Mouse (Mus musculus): ENCODE measurements at regions not wholly inside any gene's neighbourhood (a gene's known extent, or its start where the extent isn't known, plus 50 kb on each side); places are given as distances from the start of the nearest gene placed in this dataset.
"Not testable (repeated sequence)": the region's sequence is repeated elsewhere in the genome, so short reads cannot be mapped to it uniquely, and the experiment has no call there.

DNA sequence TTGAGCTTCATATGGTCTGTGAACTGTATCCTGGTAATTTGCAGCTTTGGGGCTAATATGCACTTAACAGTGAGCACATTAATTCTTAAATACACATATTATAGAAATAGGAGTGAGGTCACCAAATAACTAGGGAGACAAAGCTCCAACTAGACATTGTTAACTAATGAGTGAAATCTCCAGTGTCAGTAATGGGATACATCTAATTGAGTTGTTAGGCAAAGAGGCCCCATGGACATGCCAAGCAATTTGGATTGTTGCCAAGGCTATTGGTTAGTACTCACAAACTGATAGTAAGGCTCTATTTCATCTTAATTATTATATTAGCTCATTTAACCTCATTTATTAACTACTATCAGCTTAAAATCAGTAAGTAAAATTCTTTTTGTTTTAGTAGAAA, 698.5 kb downstream of the Triml1 start:
- no peak for DNase-seq

DNA sequence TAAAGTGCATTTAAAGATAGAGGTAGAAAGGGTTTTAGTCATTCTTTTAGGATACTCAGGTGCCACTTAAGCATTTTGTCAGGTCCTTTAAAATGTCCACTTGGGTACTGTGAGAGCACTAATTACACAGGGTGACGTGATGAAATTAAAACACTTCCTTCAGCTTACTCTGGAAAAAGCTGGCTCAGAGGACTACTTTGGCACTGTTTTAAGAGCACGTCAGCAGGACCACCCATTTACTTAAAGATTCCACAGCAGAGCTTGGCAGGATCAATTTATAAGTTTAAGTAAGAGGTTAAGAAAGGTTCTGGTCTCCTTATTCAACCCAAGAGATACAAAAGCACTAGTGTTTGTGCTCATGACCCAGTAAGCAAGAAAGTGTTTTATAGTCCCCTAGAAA, 738.7 kb downstream of the Triml1 start:
- no peak for DNase-seq

DNA sequence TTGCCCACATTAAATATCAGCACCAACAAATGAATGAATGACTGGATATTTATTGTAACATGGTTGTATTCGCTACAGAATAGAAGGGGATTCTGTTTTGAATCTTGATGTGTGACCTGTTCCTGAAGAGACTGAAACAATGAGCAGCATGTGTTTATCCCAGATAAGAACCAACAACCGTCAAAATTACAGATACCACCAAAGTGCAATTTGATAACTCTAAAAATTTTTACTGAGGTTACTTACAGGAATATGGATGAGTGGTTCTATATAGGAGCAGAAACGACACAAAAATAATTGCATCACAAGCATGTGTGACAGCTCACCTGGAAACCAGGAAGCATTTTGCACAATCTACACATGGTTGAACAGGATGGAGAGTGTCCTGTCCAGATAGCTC, 744.4 kb downstream of the Triml1 start:
- no peak for DNase-seq

DNA sequence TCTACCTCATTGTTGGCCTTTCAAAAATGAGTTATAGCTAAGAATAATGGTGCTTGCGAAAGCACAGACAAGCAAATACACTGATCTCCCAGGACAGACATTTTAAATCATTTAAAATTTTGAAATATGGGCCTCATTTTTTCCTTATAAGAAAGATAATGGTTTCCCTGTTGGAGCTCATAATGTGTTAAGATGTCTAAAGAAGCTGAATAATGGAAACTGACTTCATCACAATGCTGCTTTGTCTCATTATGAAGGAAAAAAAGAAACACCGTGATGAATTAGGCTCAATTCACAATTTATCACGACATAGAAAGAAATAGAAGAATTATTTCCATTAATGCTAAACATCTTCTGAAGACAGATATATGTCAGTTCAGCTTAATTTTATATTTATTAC, 752.5 kb downstream of the Triml1 start:
- DNase-seq, result no peak

DNA sequence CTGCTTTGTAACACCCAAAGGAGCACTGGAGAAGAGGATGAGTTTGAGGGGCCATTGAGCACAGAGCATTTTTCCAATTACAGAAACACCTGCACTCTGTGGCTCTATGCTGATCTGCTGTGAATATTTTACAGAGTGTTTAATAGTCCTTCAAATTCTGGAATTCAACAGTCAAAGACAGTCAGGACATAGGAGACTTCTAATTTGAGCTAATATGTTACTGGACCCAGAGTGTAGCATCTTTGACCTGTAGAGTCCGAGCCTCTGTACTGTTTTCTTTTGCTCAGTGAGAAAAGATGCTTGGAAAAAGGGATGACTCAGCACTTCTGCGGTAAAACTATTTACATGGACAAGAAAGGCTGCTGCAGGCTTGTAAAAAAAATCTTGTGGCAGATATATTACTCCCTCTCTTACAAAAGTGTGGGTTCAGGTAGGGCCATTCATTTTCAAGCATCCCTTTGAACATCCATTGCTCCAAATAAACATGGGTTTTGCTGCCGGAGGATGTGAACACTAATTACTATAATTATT, 793.1 kb downstream of the Triml1 start:
- no peak for DNase-seq

DNA sequence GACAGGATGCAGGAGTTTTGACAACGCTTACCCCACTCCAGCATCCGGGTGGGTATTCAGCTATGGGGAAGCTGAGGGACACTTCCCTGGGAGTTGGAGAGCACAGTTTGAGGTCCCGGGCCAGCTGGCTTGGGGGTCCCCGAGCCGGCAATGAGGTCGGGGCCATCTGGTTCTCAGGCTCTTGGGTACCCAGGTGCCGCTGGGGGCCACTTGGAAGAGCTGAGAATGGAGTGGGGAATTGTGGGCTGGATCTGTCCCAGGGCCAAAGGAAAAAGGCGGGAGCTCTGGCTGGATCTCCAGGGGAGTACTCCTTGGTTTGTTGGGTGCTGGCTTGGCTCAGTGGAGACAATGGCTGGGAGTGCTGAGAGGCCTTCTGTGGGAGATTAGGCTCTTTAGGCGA, 806.6 kb downstream of the Triml1 start:
- no peak for DNase-seq

DNA sequence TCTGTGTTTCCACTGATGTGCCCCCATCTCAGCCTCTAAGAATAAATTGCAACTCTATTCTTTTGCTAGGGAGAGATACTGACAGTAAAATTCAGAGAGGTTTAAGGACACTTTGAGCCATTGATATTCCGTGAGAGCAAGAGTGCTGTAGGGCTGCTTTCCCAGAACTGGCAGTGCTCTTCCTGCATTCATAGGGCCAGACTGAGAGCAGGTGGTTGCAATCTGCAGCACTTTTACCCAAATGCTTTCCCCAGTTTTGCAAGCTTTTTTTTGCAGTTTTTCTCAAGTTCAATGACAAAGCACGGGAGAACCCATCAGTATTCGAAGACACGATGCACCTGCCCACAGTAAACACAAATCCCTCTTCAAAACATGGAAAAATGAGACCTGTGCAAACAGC, 816.6 kb downstream of the Triml1 start:
- no peak for DNase-seq

DNA sequence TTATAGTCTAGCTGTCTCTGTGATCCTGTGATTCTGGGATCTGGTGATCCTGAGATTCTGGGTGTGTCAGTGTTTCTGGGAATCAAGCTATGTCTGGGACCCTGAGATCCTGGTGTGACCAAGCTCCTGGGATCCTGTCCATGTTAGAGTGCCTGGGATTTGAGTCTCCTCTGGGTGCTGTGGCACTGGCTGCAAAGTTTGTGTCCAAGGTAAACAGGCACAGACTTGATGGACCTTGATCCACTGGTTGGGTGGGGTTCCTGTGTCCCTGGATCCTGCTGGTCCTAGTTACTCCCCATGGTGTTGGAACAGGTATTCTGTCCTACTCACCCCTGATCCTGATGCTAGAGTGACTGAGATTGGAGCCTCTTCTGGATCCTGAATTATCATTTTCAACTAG, 818.4 kb downstream of the Triml1 start:
- DNase-seq, result no peak

DNA sequence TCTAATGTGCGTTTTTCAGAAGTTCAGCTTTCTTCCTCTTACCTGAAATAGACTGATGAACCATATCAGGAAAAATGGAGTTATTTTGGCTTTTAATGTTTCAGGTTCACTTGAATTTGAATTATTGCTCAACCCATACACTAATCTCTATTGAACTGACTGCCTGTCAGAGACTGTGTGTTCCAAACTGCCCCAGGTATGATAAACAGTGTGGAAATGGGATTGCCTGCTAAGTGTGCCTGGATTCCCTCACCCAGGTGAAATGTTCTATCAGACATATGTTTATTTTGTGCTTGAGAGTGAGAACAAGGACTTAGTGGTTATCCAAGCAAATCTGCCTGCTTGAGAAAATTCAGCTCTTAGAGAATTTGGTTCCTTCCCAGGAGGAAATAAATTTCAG, 830.2 kb downstream of the Triml1 start:
- no peak for DNase-seq

DNA sequence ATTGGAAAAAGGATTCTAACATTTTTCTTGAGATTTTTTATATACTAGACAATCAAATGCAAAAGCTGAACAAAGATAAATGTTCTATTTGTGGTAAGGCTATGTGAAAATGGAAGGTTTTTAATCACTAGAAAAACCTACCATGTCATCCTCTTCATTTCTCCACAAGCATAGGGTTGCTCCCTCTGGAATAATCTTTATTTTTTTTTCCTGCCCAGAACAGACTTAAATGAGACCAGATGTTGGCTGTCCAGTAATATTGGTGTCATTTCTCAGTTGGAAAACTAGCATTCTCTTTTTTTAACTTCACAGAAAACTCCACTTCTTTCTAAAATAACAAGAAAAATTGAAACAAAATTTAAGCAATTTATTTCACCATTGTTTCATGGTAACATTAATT, 849.9 kb downstream of the Triml1 start:
- DNase-seq, result no peak

DNA sequence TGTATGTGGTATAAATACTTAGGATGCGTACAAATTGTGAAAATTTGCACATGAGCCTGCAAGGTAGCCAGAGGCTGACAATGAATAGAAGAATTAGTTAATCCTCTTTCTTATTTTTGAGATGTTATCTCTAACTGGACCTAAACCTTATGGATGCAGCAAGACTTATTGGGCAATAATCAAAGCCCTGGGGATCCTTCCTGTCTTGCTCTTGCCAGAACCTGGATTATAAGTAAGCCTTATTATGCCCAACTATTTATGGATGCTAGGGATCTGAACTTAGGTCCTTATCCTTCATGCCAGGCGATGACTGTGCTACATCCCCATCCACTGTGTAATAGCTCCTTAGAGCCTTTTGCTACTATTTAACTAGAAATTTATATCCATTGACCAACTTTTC, 859.3 kb downstream of the Triml1 start:
- no peak for DNase-seq

DNA sequence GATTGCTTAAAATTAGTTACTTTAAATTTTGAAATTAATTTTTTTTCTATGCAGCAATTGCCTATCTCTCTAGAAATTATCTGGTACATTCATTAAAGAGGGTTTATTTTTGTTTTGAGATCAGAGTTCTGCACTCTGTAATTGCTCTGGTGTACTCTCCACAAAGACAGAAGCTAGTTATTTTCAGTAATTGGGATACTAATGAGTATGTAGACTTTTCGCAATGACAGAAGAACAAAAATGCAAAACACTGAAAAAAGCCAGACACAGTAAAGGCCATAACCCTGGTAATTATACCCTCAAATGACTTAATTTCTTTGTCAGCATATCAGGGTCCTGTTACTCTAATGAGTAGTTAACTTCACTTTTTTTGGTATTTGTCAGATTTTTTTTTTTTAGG, 836.5 kb upstream of the Frg1 start:
- no peak for DNase-seq

DNA sequence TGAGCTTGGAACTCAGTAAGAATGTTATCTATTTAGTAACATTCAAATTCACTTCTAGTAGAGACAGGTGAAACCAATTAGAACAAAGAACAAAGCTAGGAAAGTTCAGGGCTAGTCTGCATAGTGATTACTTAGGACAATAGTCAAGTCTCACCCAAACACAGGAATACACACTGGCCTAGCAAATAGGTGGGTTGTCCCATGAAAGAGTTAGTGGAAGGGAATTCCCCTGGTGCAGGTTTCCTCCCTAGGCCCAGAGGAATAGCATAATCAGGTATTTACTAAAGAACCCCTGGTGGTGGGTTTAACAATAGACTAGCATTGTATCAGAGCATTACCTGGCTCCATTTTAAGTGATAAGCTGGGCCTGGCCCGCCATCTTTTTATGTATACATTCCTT, 825.4 kb upstream of the Frg1 start:
- DNase-seq, result not testable (repeated sequence)

DNA sequence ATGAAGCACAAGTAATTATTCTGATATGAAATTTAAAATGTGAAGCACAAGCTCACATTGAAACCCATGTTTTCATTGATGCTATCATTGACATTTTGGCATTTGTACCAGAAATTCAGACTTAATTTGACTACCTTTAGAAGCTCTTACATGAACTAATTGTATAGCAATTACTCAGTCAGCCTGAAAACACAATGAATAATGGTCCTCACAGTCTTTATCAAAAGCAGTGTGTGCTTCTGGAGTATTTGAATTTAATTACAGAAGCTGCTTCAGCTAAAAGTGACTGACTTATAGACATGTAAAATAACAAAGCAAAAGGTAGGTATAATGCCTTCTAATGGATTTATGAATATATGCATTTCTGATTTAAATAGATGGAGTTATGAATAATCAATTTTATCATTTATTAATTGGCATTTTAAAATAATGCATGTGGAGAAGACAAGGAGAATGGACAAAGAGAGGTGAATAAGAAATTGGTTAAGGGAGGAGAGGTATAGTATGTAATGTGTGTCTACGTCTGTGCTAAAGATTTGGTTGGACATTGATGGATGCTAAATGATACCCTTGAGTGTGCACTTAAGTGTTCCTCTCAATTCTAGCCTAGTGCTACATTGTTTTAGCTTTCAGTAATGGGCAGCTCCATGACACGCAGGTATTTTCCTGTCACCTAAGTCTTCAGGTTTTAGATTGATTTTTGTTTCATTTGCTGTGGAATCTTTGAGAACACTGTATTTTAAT, 803.2 kb upstream of the Frg1 start:
- DNase-seq, result no peak

DNA sequence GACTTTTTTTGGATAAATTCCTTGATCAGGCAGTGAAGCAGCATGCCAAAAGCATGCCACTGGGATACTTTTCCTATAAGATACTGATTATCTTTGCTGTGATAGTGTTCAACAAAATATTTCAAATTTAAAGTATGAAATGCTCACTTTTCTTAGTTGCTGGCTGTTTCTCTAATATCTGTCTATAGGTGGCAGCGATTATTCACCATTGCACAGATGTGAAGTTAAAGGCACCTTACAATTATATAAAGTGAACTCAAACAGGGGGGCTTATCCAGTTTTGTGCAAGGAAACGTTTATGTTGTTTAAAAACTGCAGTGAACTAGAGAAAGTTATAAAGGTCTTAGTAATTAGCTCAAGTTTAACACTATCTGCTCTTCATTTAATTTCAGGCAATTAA, 794.1 kb upstream of the Frg1 start:
- no peak for DNase-seq

DNA sequence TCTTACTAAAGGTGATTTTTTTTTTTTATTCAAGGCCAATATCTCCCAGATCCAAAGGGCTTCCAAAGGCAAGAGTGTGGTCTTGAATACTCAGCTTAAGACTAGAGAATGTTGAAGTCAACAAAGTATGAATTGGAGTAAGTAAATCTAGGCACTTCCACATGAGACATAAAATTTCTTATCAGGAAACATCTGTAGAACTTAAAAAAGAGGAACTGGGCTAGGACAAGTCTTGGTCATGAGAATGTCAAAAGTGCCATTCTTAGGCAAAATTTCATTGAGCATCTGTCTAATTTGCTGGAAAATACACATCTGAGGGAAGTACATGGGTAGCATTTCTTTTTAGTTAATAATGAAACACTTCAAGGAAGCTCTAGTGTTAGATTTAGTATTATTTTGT, 793.1 kb upstream of the Frg1 start:
- no peak for DNase-seq

DNA sequence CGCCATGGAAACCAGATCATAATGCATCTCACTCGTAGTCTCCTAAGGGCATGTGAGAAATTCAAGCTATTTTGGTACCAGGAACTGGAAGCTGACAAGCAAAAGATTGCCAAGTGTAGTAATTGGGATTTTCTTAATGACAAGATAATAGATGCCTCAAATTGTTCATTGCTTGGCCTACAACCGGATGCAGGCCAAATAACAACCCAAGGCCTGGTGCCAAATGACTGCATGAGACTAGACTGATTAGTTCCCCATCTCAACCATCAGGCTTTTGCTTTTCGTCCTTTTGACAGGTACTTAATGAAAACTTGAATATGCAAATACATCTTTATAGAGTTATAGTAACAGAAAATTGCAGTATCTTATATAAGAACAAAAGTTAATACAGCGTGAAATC, 780.4 kb upstream of the Frg1 start:
- DNase-seq, result no peak

DNA sequence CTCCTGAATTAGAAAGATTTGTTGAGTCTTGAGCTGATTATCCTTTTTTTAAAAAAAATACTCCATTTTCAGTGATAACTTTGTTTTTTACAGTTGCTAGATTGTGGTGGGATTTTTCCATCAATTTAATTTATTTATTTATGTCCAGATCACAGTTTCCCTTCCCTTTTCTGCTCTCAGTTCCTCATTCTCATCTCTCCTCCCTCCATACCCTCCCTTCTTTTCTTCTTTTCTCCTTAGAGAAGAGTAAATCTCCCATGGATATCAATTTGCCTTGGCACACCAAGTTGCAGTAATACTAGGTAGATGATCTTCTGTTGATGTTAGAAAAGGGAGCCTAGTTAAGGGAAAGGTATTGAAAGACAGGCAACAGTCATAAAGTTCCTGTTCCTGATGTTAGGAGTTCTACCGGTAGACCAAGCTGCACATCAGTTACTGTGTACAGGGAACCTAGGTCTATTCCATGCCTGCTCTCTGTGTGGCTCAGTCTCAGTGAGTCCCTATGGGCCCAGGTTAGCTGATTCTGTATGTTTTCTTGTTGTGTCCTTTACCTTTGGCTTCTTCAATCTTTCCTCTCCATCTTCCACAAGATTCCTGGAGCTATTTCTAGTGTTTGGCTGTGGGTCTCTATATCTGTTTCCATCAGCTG, 777.2 kb upstream of the Frg1 start:
- DNase-seq, result no peak

DNA sequence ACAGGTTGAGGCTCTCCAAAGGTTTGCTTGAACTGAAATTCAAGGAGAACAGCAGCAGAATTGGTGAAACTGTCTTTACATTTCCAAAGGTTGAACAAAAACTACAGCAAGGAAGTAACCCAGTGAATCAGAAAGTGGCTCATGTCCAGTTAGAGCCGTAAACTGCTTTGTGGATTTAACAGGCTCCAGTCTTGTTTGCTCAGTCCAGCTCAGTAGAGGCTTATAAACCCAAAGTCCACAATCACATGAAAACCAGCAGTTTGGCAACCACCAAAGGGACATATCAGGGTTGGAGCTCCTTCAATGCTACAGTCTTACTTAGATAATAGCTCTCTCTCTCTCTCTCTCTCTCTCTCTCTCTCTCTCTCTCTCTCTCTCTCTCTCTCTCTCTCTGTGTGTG, 770.2 kb upstream of the Frg1 start:
- no peak for DNase-seq

DNA sequence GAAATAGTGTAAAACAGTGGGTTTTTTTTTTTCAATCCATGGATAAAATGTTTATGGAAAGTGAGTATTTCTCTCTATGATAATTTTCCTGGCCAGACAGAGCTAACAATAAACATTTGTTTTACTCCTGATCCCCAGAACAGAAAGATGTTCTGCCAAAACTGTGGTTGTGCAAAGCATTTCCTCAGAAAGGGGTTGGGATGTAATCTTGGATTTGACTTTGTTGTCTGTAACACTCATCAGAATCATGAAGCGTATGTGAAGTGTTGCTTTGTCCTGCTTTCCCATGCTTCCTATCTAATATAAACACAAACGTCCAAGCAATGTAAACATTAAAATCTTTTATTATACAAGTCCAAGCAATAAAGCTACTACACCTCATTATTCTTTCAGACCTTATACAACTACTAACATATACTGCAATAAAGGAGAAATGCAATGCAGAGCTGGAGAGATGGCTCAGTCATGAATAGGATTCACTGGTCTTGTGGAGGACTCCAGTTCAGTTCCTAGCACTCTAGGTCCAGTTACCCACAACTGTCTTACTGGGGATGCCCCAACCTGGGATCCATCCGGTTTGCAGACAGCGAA, 766.5 kb upstream of the Frg1 start:
- DNase-seq, result no peak

DNA sequence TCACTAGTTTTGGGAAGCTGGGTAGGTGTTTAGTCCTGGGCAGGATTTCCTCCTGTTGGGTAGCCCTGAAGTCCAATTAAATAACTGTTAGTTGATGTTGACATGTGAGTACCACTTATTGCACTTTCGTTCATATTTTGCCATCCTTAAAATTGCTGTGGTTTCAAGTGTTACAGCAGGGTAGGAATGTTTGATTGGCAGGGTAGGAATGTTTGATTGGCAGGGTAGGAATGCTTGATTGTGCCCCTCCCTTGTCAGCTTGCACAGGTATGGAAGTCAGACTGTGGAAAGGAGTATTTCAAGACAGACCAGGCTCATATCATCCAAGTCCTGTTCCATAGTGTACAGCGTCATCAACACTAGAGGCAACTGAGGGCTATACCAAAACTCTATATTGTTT, 745.6 kb upstream of the Frg1 start:
- no peak for DNase-seq

DNA sequence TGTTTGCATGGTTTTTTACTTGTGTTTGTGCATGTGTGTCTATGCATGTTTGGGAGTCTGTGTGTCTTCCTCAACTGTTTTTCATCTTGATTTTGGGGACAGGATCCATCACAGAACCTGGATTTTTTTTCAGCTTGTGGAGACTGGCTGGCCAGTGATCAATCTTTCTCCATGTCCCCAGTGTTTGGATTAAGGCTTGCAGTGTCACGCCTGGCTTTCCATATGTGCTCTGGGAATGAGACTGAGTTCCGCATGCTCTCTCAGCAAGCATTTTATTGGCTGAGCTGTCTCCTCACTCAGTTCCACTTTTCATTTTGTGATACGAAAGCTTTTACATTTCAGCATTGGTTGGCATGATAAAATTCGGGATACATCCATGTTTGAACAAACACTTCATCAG, 740.1 kb upstream of the Frg1 start:
- DNase-seq, result no peak

DNA sequence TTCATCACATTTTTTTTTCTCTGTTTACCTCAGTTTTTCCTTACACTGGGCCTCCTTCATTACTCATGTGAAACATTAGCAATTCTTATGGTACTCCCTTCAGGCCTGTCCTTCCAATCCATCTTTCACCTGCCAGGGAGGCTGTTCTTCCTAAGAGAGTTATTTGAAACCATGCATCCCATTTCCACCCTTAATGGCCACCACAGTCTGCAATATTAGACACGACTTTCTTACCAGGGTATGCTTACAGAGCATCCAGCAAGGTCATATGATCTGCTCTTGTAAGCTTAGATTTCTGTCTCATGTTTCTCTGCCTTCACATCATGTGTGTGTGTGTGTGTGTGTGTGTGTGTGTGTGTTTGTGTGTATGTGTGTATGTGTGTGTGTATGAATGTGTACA, 739.7 kb upstream of the Frg1 start:
- DNase-seq, result no peak

DNA sequence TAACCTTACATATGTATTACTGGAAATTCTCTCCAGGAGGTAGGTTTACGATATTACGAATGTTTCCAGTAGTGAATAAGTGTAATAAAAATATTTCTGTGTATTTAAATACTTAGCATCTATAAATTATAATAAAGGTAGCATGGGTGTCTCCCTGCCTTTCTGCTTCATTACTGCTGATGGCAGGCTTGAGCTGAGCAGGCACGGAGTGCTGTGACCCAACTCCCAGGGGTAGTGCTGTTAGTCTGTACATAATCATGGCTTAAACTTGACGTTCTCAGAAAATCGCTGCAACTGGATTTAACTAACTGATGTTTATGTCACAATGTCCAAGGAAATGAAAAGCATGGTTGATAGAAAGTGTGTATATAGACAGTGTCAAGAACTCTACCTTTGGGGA, 727.8 kb upstream of the Frg1 start:
- no peak for DNase-seq

DNA sequence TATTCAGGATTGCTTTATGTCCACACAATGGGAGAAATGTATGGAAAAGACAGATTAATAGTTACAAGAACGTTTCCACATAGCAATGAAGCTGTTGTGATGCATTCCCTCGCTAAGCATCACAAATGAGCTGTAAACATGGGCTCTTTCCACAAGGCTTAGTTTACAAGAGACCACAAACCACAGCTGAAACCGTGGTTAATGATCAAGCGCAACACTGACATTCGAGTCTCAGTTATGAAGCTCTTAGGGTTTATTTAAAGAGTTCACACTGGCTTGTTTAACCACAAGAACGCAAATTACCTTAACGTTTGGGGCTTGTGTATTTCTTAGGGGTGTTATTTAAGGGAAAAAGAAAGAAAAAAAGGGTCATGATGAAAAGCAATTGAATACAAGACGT, 727.3 kb upstream of the Frg1 start:
- DNase-seq, result no peak
